Mouse (Mus musculus): Measurements from ENCODE around the gene Pck2.

- TF ChIP-seq CTCF (IDR thresholded peaks at IDR 0.05; ENCODE audit: low read depth) (no peak), EP300 (optimal IDR thresholded peaks at IDR 0.05) (no peak)
Observed at GRCm38 (mm10) chr14:55554635-55555034, 14.6 kb downstream of the Pck2 start.
